Mouse (Mus musculus) layer of hippocampus, adult 9-11 months (tissue): Measurements from ENCODE around the gene Zcchc17.

Source experiments
- DNase-seq: peaks from one replicate; pipeline ENCODE4 v3.0.0; 2022

The Zcchc17 gene

DNA sequence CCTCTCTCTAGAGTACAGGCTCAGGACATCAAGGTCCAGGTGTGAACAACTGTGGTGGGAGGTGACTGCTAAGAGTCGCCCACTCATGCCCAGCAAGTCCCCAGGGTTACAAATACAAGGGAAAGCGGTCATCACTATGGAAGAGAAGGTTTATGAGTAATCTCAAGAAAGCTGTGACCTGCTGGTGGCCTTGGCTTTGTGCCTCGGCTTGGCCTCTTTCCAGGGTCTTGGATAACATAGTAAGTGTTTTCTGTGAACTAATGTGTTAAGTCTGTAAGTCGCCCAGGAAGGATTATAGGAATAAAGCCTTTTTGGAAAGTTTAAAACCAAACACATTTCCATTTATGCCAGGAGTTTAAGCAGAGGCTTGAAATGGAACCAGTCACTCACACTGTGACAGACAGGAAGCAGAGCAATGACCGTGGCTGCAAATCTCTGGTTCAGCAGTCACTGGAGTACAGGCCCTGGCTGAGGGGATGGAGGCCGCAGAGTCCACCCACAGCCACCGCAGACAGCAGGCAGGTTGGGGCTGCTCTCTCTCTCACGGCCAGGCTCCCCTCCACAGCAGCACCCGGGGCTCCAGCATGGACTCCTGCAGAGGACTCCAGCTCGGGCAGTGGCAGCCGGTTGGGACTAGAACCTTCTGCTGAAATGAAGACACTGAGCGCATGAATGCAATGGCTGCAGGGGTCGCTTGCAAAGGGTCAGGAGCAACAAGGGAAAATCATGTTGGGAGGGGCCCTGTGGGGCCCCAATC is 43.8 kb downstream of the Zcchc17 start:
- DNase-seq: no peak

DNA sequence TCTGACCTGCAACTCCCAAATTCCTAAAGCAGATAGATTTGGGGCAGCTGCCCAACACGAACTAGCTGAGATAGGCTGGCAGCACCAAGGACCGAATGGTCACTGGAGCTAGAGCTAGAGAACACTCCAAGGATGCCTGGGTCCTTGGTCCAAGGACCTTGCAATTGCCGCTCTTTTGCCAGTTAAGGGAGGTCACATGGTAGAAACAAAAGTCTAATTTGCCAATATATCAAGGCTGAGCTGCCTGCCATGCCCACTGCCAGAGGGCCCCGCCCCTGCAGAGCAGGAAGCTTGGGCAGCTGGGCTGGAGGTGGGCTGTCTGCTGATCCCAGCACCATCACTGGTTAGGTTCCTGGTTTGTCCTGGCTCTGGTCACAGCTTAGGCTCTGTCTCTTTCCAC is 46.2 kb downstream of the Zcchc17 start:
- no peak for DNase-seq

DNA sequence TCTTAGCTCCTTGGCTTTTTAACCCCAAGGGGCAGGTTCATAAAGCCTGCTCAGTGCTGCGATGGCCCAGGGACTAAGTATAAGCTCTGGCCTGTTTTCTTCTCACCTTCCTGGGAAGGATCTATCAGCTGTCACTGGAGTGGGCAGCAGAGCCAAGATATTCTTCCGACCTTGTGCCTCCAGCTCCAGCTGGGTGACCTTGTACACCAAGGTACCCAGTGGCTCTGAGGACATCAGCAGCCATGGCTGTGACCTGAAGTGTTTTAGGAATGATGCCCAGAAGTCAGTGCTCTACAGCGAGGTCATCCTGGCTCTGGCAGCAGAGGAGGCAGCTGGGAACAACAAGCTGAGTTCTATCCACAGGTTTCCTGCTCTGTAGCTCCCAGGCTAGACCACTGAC is 47.2 kb downstream of the Zcchc17 start:
- no peak for DNase-seq

DNA sequence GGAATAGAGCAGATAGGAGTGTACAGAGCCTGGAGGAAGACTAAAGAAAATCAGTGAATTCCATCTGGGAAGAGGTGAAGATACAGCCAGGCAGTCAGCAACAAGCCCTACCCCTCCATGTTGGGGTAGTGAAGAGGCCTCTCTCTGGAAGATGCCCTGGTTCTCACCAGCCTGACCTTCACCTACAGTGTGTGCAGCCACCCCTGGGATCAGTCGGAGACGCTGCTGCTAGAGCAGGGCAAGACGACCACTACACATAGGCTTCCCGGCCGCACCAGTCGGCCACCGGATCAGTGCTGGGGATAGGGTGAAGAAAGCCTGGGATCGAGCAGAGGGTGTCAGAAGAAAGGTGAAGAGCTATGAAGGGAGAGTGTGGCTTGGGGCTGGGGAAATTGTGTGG is 50.5 kb downstream of the Zcchc17 start:
- no peak for DNase-seq

DNA sequence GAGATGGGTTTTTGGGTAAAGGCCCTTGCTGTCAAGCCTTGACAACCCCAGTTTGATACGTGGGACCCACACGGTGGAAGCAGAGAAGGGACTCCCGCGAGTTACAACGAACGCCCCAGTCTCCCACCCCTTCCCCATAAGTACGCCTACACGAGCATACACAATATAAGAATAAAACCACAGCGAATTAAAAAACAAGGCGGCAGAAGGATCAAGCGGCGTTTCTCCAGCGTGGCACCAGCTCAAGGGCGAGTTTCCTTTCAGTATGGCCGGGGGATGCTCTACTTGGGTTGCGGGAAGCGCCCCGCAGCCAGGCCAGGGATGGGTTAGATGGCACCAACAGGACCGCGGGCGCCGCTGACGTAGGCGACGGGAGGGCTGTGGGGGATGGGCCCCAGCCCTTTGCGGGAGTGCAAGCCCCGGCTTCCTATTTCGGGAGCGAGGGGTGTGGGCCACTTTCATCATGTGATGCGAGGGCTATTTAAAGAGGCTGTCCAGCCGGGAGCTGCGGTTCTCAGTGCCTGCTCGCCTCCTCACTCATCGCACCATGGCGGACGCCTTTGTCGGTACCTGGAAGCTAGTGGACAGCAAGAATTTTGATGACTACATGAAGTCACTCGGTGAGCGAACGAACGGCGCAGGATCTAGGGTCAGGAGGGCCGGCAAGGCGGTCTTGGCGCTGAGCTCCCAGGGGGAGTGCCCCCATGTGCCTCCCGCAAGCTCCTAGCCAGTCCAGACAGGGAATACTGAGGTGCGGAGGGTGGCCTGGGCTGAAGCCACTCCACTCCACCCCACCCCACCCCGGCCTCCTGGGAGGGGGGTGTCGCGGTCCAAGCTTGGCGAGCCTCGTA is 51.3 kb downstream of the Zcchc17 start, which contains the start of the genes Fabp3 and Gm10570:
TSS of gene Fabp3 (plus strand) at position 365 of the 851 bp plus-strand sequence.
TSS of gene Gm10570 (minus strand) at position 444 of the 851 bp plus-strand sequence.
- peak; percentile 79 for DNase-seq

DNA sequence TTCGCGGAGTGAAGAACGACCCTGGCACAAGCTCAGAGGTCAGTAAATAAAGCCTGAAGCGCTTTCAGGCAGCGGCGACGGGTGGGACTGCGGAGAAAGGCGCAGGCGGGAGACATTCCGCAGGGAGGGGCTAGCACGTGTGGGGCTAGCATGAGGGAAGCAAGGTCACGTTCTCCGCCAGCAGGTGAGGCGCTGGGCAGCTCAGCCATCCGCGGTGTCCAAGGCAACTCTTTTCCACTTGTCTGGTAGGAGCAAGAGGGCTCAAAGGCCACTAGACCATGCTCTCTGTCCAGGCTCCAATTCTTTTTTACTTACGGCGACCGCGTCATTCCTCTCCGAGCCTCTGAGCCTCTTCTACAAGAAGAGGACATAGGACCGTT is 51.9 kb downstream of the Zcchc17 start:
- no peak for DNase-seq

DNA sequence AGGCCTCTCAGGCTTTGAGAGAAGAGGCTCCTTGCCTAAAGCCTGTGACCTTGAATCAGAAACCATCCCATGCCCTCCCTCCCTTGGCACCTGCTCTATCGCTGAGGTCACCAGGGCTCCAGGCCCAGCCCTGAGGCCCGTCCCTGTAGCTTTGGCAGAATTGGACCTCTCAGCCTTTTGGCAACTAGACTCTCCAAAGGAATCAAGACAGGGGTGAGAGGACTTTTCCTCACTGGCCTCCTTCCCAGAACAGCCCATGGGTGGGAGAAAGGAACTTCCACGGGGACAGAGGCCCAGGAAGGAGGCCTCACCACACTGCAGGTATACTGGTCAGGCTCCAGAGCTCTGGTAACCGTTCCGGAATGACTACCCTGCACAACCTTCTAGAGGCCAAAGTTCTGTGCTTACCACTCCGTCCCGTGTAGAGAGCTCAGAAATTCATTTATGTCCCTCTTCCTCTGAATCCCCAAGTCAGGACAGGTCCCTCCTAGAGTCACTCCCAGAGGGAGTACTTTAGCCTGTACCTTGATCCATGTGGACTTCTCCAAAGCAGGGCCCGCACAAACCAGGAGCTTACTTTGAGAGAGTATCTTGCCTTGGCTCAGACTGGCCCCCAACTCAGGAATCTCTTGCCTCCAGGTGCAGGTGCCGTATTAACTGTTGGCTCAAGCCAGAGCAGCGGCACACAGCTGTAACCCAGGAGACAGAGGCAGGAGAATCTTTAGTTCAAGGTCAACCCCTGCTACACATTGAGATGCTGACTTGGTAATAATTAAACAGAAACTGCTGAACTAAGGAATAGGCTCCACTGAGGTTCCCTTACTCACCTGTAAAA is 52.7 kb downstream of the Zcchc17 start:
- DNase-seq: no peak

DNA sequence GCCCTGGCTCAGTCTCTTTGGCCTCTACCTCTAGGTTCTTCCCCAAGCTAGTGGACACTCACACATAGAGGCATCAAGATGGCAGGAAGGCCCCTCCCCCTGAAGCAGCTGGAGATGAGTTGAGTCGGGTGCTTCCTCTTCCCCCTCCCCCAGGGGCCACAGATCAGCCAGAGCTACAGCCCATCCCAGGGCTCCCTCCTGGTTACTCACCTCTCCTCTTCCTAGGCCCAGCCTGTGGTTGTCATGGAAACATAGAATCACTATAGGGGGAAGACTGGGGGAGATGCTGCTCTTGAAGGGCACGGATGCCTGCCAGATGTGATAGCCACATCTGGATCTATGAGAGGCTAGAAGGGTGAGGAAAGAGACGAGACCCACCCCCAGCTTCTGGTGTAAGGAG is 55.0 kb downstream of the Zcchc17 start:
- DNase-seq: no peak

DNA sequence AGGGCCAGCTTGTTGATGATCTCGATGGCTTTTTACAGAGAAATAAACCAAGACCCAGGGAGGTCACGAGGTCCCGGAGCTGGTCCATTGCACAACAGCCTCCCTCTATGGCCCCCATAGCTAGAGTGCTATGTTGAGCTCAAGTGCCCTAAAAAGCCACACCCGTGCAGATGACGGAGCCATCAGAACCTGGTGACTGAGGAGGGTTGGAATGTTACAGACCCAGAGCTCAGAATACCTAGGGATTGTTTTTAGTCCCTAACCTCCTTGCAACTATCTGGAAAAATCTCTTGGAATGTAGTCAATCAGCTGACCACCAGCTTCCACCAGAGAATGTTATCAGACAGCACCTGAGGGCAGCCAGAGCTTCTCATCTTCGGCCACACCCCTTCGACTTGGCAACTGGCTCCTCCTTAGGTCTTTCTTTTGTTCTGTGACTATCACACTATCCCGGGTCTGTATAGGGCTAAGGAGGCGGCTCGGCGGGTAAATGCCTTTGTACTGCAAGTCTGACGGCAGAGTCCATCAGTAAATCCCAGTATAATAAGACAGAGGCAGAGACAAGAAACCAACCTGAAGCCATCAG is 57.4 kb downstream of the Zcchc17 start:
- DNase-seq: no peak

DNA sequence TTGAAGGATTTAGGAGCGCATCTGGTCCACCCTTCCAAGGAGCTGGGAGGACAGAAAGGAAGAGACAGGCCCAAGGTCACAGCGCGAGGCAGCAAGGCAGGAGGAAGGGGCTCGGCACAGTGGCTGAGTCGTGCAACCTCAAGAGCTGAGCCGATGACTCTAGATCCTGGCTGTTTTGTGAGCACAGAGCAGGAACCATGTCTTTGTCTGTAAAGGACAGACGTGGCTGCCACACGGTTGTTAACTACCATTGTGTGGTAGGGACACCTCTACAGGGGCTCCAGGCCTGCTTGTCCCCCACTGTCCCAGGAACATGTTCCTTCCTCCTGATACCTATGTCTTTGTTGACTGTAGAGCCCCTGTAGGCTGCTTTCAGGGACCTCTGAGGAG is 60.1 kb downstream of the Zcchc17 start:
- no peak for DNase-seq

DNA sequence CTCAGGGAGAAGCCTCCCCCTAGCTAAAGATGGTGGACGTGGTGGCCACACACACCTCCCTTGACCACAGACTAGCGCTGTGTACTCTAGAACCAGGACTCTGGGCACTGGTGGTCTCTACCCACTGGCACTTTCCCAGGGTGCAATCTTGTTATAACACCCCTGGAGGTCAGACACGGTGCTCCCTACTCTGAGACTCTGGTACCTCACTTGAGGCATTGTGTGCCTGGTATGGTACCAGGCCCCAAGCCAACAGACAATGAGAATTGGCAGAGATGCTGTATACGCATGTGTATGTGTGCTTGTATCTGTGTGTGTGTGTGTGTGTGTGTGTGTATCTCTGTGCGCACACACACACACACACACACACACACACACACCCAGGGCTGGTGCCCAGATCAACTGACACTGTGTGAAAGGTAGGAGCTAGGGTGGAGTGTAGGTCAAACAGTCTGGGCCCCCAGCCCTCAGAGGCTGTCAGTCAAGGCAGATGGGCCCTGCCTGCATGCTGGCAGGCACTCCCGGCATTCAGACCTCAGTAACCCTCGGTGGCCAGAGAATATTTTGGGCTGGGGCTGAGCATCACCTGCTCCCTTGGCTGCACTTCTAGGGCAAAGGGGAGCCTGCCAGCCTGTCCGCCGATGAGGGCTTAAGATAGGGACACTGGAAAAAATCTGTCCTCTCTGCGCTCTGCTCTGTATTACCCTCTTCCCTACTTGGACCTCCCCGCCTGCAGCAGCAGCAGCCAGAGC is 60.7 kb downstream of the Zcchc17 start:
- DNase-seq: no peak

DNA sequence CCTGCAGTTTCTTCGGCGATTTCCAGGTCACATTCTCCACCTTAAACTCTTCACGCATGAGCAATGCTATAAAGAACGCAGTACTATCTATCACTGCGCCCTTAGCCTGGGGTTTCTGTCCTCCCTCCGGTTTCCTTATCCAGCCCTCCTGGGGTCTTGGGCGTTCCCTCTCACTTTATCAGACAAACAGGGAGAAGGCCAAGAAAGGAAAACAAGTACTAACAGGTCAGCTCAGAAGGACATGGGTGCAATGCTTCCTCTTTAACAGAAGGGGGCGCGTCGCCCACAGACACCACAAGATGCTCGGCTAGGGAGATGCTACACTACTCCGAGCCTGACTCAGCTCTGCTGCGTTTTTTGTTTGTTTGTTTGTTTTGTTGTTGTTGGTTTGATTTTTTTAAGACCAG is 62.6 kb downstream of the Zcchc17 start:
- no peak for DNase-seq

DNA sequence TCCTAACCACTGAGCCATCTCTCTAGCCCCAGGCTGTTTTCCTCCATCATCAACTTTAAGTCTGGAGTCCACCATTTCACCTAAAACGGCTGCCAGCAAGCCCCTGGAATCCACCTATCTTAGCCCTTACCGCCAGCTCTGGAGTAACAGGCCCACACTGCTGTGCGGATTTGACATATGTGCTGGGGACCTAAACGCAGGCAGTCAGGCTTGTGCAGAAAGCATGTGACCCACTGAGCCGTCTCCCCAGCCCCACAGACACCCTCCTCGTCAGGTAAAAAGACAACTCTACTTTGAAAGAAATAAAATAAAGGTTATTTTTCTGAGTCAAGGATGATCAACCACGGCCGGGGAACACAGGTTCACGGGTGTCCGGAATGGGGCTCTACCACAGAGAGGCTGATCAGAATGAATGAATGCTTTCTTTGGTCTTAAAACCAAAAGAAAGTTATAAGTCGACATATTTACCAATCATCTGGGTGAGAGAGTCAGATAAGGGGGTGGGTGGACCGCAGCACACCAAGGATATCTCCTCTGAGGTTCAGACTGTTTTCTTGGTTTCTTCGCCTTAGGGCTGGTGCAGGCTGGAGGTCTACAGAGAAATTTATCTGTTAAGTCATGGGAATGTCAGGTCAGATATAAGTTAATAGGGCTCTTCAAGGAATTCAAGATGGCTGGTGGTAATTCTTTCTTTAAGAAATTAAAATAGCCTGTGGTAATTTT is 63.3 kb downstream of the Zcchc17 start:
- DNase-seq: no peak

DNA sequence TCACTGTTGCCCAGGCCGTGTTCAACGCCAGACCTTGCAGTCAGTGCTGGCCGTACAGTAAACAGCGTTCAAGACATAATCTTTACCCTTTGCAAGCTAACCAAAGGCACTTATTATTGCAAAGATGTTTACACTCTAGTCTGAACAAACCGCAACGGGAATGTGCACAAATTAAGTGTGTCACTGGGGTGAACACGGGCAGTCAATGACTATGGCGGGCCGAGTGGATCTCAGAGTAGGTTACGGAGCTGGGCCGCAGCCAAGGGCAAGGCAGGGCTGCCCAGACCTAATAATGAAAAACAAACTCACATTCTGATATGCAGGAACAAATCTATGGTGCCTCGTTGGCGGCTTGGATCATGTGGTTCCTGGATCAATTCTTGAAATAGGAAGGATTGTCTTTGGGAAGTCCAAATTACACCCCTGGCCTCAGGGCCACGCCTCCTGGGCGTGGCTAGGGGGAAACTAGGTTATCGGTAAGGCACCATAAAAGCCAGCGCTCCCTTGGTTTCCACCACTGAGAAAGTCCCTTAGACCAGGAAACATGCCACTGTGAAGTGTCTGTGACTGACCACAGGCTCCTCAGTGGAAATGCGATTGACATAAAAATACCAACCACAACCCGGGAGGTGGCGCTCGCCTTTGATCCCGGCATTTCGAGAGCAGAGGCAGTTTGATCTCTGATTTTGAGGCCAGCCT is 64.5 kb downstream of the Zcchc17 start:
- no peak for DNase-seq

DNA sequence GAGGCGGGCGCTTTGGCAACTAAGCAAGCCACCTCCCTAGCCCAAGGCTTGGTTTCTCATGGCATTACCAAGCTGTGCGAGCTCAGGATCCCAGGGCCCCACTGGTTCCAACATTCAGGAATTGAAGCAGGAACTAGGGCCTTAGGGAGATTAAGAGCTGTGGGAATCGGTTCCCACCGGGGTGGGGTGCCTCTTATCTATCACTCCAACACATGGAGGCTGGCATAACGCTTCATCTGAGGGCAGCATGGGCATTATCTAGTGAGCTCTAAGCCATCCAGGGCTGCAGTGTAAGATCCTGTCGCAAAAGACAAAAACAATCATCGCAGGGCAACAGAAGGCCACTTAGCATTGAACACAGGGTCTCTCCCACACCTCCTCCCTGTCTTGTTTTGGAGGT is 65.2 kb downstream of the Zcchc17 start:
- DNase-seq: no peak

DNA sequence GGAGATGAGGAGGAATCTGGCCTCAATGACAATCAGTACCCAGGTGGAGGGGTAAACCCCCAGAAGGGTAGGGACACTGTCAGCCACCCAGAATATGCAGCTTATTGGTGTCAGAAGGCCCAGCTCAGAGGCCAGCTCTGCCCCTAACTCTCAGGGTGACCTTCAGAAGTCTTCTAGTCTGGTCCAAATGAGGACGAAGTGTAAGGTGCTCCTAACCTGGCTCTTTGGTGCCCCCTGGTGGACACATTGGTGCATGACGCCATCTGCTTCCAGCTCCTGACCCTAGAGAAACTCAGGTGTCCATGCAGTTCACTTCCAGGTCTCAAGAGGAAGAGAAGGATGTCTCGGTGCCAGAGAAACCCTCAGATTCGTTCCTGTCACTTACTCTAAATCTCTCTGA is 67.5 kb downstream of the Zcchc17 start:
- no peak for DNase-seq

DNA sequence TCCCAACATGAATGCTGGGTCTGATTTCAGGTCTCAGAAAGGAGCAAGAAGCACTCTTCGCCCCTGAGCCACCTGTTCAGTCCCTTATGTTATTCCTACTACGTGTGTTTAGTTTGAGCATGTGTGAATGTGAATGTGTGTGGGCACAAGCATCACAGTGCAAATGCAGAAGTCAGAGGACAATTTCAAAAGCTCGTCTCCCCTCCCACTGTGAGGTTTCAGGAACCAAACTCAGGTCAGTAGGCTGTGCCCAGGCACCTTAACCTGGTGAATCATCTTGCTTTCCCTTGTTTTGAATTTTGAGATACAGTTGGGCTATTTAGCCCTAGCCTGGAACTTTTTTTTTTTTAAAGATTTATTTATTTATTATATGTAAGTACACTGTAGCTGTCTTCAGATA is 69.9 kb downstream of the Zcchc17 start:
- no peak for DNase-seq

DNA sequence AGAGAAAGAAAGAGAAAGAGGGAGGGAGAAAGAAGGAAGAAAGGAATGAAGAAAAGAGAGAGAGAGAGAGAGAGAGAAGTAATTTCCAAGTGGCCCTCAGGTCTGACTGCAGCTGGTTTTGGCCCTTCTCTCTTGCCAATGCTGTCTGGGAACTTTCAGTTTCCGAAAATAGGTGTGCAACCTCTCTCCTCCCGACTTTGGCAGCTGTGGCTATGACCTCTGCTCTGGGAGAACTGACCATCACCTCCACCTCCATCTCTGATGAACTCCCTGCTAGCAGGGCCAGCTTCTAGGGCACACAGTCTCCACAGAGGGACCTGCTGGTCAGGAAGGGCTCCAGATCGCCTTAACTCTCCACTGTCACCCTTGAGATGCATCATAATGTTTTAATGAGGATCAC is 73.2 kb downstream of the Zcchc17 start:
- DNase-seq: no peak

DNA sequence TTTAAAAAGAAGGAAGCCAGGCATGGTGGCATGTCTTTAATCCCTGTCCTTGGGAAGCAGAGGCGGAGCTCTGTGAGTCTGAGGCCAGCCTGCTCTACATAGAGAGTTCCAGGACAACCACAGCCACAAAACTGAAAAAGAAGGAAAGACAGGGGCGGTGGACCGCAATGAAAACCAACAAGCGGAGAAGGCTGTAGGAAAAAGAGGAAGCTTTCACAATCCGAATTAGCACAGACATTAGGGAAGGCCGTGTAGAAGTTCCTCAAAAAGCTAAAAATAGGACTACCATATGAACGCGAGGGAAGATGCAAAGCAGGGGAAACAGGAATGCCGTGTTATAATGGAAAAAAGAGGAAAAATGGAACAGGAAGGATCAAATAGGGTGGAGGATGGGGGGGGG is 75.9 kb downstream of the Zcchc17 start:
- no peak for DNase-seq

DNA sequence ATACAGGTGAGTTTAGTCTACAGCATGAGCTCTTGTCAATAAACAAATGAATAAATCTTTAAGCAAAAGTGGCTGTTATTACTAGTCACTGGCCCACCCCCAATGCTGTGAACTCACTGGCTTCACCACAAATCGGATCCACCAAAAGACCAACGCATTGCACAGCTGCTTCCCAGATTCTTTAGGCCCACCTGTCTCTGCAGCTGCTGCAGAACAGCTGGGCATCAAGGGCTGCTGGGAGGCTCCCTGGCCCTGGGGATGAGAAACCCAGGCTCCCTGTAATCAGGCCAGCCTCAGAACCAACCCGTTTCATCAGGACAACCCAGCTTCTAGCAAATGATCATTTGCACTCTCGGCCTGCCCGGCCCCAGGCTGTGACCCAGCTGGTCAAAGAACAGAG is 76.9 kb downstream of the Zcchc17 start:
- no peak for DNase-seq

DNA sequence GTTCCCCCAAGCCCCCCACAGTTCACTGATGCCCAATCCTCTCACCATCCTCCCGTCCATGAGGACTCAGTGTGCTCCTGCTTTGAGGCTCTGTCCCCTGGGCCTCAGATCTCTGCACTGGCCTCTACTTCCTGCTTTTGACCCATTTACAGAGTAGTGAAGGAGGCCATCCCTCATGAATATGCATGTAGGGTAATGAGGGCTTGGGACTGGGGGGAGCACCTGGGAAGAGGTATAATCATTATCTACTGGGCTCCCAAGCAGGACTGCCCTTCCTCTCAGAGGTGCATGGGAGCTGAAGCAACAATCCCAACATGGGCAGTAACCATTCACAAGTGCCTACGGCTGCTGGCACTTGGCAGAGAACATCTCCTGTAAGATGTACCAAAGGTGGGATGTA is 80.6 kb downstream of the Zcchc17 start, which contains the start of gene Serinc2:
TSS of gene Serinc2 (minus strand) at position 101 of the 400 bp plus-strand sequence.
- DNase-seq: no peak
